Mouse (Mus musculus): ENCODE results near the gene Wnk4. TPM values are rescaled to one million over a fixed set of nuclear protein-coding genes. Genes with fewer than 3 reads are reported as not detected.
"Not testable (repeated sequence)": the region's sequence is repeated elsewhere in the genome, so short reads cannot be mapped to it uniquely, and the experiment has no call there.

The Wnk4 gene
- polyA plus RNA-seq, 1 experiment from 2014 or later, result 5.7 TPM

- H3K9ac ChIP-seq, result peak overlapping the region; percentile 94
- 0 out of 2 replicates have a peak, but pooled peaks cover 6% of the 10 kb centered on the region for H3K27me3 ChIP-seq
- H3K27ac ChIP-seq, result peak overlapping the region; percentile 54
- H3K4me2 ChIP-seq, result peak overlapping the region; percentile 99
- H3K9me3 ChIP-seq, result no peaks in the 10 kb centered on the region
- 0 out of 2 replicates have a peak, but pooled peaks have one; percentile 5 for ATAC-seq (ENCODE audit: low FRiP score)
- H3K4me3 ChIP-seq (replicated peaks), result peak overlapping the region; percentile 84
- H3K4me1 ChIP-seq, result peaks cover 18% of the 10 kb centered on the region
- 82% methylated on average over 8 of the region's 8 CpGs for WGBS
- H3K36me3 ChIP-seq (replicated peaks), result peaks cover 25% of the 10 kb centered on the region
Measured at GRCm38 (mm10) chr11:101315082-101315650, 54.8 kb downstream of the Wnk4 start.

- Histone ChIP-seq H3K4me2 (peak within 1 kb of the TSS; percentile 99), H3K27me3 (0 out of 2 replicates have a peak, but pooled peaks cover 6% of the 10 kb centered on the region), H3K4me1 (peaks cover 18% of the 10 kb centered on the region), H3K9me3 (no peaks in the 10 kb centered on the region), H3K36me3 (replicated peaks) (peaks cover 32% of the 10 kb centered on the region), H3K9ac (peak within 1 kb of the TSS; percentile 94), H3K4me3 (replicated peaks) (peak within 1 kb of the TSS; percentile 84), H3K27ac (peak within 1 kb of the TSS; percentile 54)
- peak; percentile 93 for ATAC-seq (ENCODE audit: low FRiP score)
- WGBS, result under 1% methylated on average over 62 of the region's 62 CpGs
Measured at GRCm38 (mm10) chr11:101315665-101316500, 55.5 kb downstream of the Wnk4 start, which contains the start of gene Psme3. Gene Psme3 (plus strand): TSS chr11:101316213.

DNA sequence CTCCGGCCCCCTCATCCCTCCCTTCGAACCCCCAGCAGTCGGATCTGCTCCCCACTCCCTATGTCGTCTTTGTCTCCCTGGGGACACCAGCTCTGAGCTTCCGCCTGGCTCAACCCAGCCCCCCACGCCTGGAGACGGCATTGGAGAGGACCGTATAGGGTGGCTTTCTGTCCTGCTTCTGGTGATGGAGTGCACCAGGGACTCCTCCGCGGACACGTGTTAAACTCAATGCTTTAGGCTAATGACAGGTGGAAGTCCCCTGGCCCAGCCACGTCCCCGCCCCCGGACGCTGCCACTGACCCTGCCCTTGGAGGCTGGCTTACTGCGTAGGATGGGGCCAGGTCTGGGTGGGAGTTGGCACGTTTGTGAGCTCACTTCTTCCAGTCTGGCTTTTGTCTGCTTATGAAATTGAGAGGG, 56.1 kb downstream of the Wnk4 start:
- peak; percentile 55 for ATAC-seq (ENCODE audit: low FRiP score)
- Histone ChIP-seq H3K27ac (peak overlapping the region; percentile 54), H3K9me3 (no peaks in the 10 kb centered on the region), H3K4me1 (peaks cover 18% of the 10 kb centered on the region), H3K4me2 (peak overlapping the region; percentile 99), H3K9ac (peak overlapping the region; percentile 94), H3K27me3 (0 out of 2 replicates have a peak, but pooled peaks cover 6% of the 10 kb centered on the region), H3K4me3 (replicated peaks) (peak overlapping the region; percentile 84), H3K36me3 (replicated peaks) (peaks cover 38% of the 10 kb centered on the region)
- 0% methylated on average over 17 of the region's 17 CpGs for WGBS

- 14% methylated on average over 4 of the region's 4 CpGs for WGBS
- no peak for ATAC-seq (ENCODE audit: low FRiP score)
- Histone ChIP-seq H3K4me2 (no peak overlapping the region), H3K27me3 (no peaks in the 10 kb centered on the region), H3K9me3 (no peaks in the 10 kb centered on the region), H3K36me3 (replicated peaks) (peaks cover 78% of the 10 kb centered on the region), H3K9ac (no peak overlapping the region), H3K27ac (no peak overlapping the region), H3K4me3 (replicated peaks) (no peak overlapping the region), H3K4me1 (no peaks in the 10 kb centered on the region)
Measured at GRCm38 (mm10) chr11:101323609-101324008, 63.2 kb downstream of the Wnk4 start.

- ATAC-seq (ENCODE audit: low FRiP score), result no peak
- H3K4me3 ChIP-seq (replicated peaks), result no peak within 1 kb of the TSS
- H3K9ac ChIP-seq, result no peak within 1 kb of the TSS
- H3K27ac ChIP-seq, result no peak within 1 kb of the TSS
- H3K27me3 ChIP-seq, result no peaks in the 10 kb centered on the region
- H3K4me2 ChIP-seq, result no peak within 1 kb of the TSS
- WGBS, result 95% methylated on average over 5 of the region's 5 CpGs
- H3K9me3 ChIP-seq, result no peaks in the 10 kb centered on the region
- H3K4me1 ChIP-seq, result no peaks in the 10 kb centered on the region
- H3K36me3 ChIP-seq (replicated peaks), result peaks cover 67% of the 10 kb centered on the region
Measured at GRCm38 (mm10) chr11:101324763-101325162, 64.4 kb downstream of the Wnk4 start, which contains the start of gene Aoc2. Gene Aoc2 (plus strand): TSS chr11:101325063.

GRCm38 (mm10) chr11:101325201-101325600, 64.8 kb downstream of the Wnk4 start:
- H3K36me3 ChIP-seq (replicated peaks), result peaks cover 62% of the 10 kb centered on the region
- H3K4me3 ChIP-seq (replicated peaks); H3K27ac ChIP-seq; H3K4me2 ChIP-seq; H3K4me1 ChIP-seq; H3K9ac ChIP-seq; H3K27me3 ChIP-seq; H3K9me3 ChIP-seq: not testable (repeated sequence)
- WGBS, result 93% methylated on average over 11 of the region's 11 CpGs
- ATAC-seq (ENCODE audit: low FRiP score), result 0 out of 2 replicates have a peak, but pooled peaks have one; percentile 14

DNA sequence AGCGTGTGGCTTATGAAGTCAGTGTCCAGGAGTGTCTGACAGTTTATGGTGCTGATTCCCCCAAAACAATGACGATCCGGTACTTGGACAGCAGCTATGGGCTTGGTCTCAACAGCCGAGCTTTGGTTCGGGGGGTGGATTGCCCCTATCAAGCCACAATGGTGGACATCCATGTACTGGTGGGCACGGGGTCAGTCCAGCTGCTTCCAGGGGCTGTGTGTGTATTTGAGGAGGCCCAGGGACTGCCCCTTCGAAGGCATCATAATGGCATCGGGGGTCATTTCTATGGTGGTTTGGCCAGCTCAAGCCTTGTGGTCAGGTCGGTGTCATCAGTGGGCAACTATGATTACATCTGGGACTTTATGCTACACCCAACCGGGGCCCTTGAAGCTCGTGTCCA, 65.8 kb downstream of the Wnk4 start:
- WGBS, result 88% methylated on average over 11 of the region's 11 CpGs
- H3K27me3 ChIP-seq, result no peaks in the 10 kb centered on the region
- H3K4me3 ChIP-seq (replicated peaks), result no peak overlapping the region
- no peak overlapping the region for H3K9ac ChIP-seq
- H3K4me1 ChIP-seq, result no peaks in the 10 kb centered on the region
- no peak overlapping the region for H3K4me2 ChIP-seq
- H3K27ac ChIP-seq, result no peak overlapping the region
- H3K36me3 ChIP-seq (replicated peaks), result peaks cover 53% of the 10 kb centered on the region
- no peak for ATAC-seq (ENCODE audit: low FRiP score)
- no peaks in the 10 kb centered on the region for H3K9me3 ChIP-seq

Other genes starting within 250 kb of the Wnk4 start
- gene Naglu, start 190.6 kb upstream of the Wnk4 start, polyA plus RNA-seq (2016; fragmentation: Nextera tagmentation; extraction: Ambion mirVana), result 7.8 and 8.7 TPM in 2 replicates
- gene Hsd17b1, start 182.2 kb upstream of the Wnk4 start, polyA plus RNA-seq (2016; fragmentation: Nextera tagmentation; extraction: Ambion mirVana), result 0.19 and 0.33 TPM in 2 replicates
- 50.7 and 50.9 TPM in 2 replicates for gene Coasy, start 178.0 kb upstream of the Wnk4 start, polyA plus RNA-seq (2016; fragmentation: Nextera tagmentation; extraction: Ambion mirVana)
- 47.6 and 52.6 TPM in 2 replicates for gene Mlx, start 173.3 kb upstream of the Wnk4 start, polyA plus RNA-seq (2016; fragmentation: Nextera tagmentation; extraction: Ambion mirVana)
- 59.0 and 62.1 TPM in 2 replicates for gene Psmc3ip, start 165.1 kb upstream of the Wnk4 start, polyA plus RNA-seq (2016; fragmentation: Nextera tagmentation; extraction: Ambion mirVana)
- gene Retreg3, start 140.7 kb upstream of the Wnk4 start, polyA plus RNA-seq (2016; fragmentation: Nextera tagmentation; extraction: Ambion mirVana), result 18.6 and 19.3 TPM in 2 replicates
- 103 and 108 TPM in 2 replicates for gene Tubg1, start 140.6 kb upstream of the Wnk4 start, polyA plus RNA-seq (2016; fragmentation: Nextera tagmentation; extraction: Ambion mirVana)
- gene Tubg2, start 104.7 kb upstream of the Wnk4 start, polyA plus RNA-seq (2016; fragmentation: Nextera tagmentation; extraction: Ambion mirVana), result 7.6 and 8.3 TPM in 2 replicates
- 0.46 and 0.57 TPM in 2 replicates for gene Cntnap1, start 90.0 kb upstream of the Wnk4 start, polyA plus RNA-seq (2016; fragmentation: Nextera tagmentation; extraction: Ambion mirVana)
- 9.2 and 9.6 TPM in 2 replicates for gene Plekhh3, start 89.2 kb upstream of the Wnk4 start, polyA plus RNA-seq (2016; fragmentation: Nextera tagmentation; extraction: Ambion mirVana)
- gene Ccr10, start 85.1 kb upstream of the Wnk4 start, polyA plus RNA-seq (2016; fragmentation: Nextera tagmentation; extraction: Ambion mirVana), result 0.10 TPM in 1 of 2 replicates, not detected in the other
- 11.1 and 12.5 TPM in 2 replicates for gene Ezh1, start 34.1 kb upstream of the Wnk4 start, polyA plus RNA-seq (2016; fragmentation: Nextera tagmentation; extraction: Ambion mirVana)
- 43.7 and 49.6 TPM in 2 replicates for gene Ramp2, start 14.5 kb upstream of the Wnk4 start, polyA plus RNA-seq (2016; fragmentation: Nextera tagmentation; extraction: Ambion mirVana)
- gene Vps25, start 6.9 kb upstream of the Wnk4 start, polyA plus RNA-seq (2016; fragmentation: Nextera tagmentation; extraction: Ambion mirVana), result 90.4 and 93.1 TPM in 2 replicates
- gene Cntd1, start 18.4 kb downstream of the Wnk4 start, polyA plus RNA-seq (2016; fragmentation: Nextera tagmentation; extraction: Ambion mirVana), result 1.6 TPM in 2 replicates
- gene Coa3, start 18.5 kb downstream of the Wnk4 start, polyA plus RNA-seq (2016; fragmentation: Nextera tagmentation; extraction: Ambion mirVana), result 178 and 183 TPM in 2 replicates
- 164 and 169 TPM in 2 replicates for gene Becn1, start 41.7 kb downstream of the Wnk4 start, polyA plus RNA-seq (2016; fragmentation: Nextera tagmentation; extraction: Ambion mirVana)
- gene Psme3, start 55.6 kb downstream of the Wnk4 start, polyA plus RNA-seq (2016; fragmentation: Nextera tagmentation; extraction: Ambion mirVana), result 182 and 189 TPM in 2 replicates
- gene Aoc2, start 64.5 kb downstream of the Wnk4 start, polyA plus RNA-seq (2016; fragmentation: Nextera tagmentation; extraction: Ambion mirVana), result 2.9 and 3.1 TPM in 2 replicates
- gene Aoc3, start 70.0 kb downstream of the Wnk4 start, polyA plus RNA-seq (2016; fragmentation: Nextera tagmentation; extraction: Ambion mirVana), result not detected in 2 replicates
- not detected in 2 replicates for gene G6pc, start 107.0 kb downstream of the Wnk4 start, polyA plus RNA-seq (2016; fragmentation: Nextera tagmentation; extraction: Ambion mirVana)
- gene Aarsd1, start 157.0 kb downstream of the Wnk4 start, polyA plus RNA-seq (2016; fragmentation: Nextera tagmentation; extraction: Ambion mirVana), result 94.3 and 98.7 TPM in 2 replicates
- gene Gm27029, start 164.2 kb downstream of the Wnk4 start, polyA plus RNA-seq (2016; fragmentation: Nextera tagmentation; extraction: Ambion mirVana), result 5.8 and 6.5 TPM in 2 replicates
- gene Rundc1, start 164.5 kb downstream of the Wnk4 start, polyA plus RNA-seq (2016; fragmentation: Nextera tagmentation; extraction: Ambion mirVana), result 27.3 and 27.8 TPM in 2 replicates
- gene Ptges3l, start 164.8 kb downstream of the Wnk4 start, polyA plus RNA-seq (2016; fragmentation: Nextera tagmentation; extraction: Ambion mirVana), result 2.1 and 2.5 TPM in 2 replicates
- 354 and 378 TPM in 2 replicates for gene Rpl27, start 181.7 kb downstream of the Wnk4 start, polyA plus RNA-seq (2016; fragmentation: Nextera tagmentation; extraction: Ambion mirVana)
- 2.2 TPM in 2 replicates for gene Ifi35, start 187.8 kb downstream of the Wnk4 start, polyA plus RNA-seq (2016; fragmentation: Nextera tagmentation; extraction: Ambion mirVana)
- gene Rnd2, start 204.4 kb downstream of the Wnk4 start, polyA plus RNA-seq (2016; fragmentation: Nextera tagmentation; extraction: Ambion mirVana), result 101 and 105 TPM in 2 replicates
- gene Vat1, start 205.7 kb downstream of the Wnk4 start, polyA plus RNA-seq (2016; fragmentation: Nextera tagmentation; extraction: Ambion mirVana), result 62.9 and 65.4 TPM in 2 replicates

All from forebrain, embryonic 12.5 days (tissue).